Mouse (Mus musculus) stomach, postnatal 0 days (tissue): ENCODE measurements around the gene 2410002F23Rik.

Experiments
- CTCF ChIP-seq: IDR thresholded peaks from 2 replicates; pipeline ENCODE4 v1.5.1; 2016; ENCODE audit warnings: antibody characterized with exemption, low read depth, mild to moderate bottlenecking, moderate library complexity
- EP300 ChIP-seq: optimal IDR thresholded peaks from 2 replicates; pipeline ENCODE3; 2016; ENCODE audit warnings: antibody characterized with exemption

DNA sequence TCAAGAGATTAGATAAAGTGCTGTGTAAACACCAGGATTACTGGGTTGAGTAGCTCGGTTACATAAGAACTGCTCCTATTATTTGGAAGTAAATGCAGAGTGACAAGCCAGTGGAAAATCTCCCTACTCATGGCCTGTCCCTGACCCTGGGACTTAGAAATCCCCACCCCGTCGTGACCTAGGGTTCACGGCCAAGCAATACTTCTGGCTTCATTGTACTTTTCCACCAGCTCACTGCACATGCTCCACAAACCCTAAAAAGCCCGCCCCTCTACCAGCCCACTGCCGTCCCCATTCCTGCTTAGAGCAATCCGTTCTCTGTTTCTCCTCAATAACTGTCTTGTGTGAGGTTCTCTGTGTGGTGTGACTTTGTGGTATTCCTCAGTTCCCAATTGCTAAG lies 41.2 kb downstream of the 2410002F23Rik start:
- TF ChIP-seq CTCF (no peak), EP300 (no peak)
